Mouse (Mus musculus) brain, embryonic 14.5 days (tissue): ENCODE measurements at regions not wholly inside any gene's neighbourhood (a gene's known extent, or its start where the extent isn't known, plus 50 kb on each side); places are given as distances from the start of the nearest gene placed in this dataset.

Experiments
- DNase-seq: peaks from one replicate; pipeline ENCODE4 v3.0.0-alpha.2; 2011; ENCODE audit warnings: low read depth
- CTCF ChIP-seq: fragments of 200-500 bp; IDR thresholded peaks from 2 replicates; pipeline ENCODE4 v1.5.1; 2012; ENCODE audit warnings: inconsistent platforms, mild to moderate bottlenecking, moderate library complexity, borderline replicate concordance; ENCODE audit not compliant: insufficient read depth, insufficient read length; ENCODE audit errors: extremely low read depth
- POLR2A ChIP-seq: fragments of 200-500 bp; IDR thresholded peaks from 2 replicates; pipeline ENCODE4 v1.6.1; 2012; ENCODE audit warnings: mild to moderate bottlenecking, inconsistent platforms, borderline replicate concordance; ENCODE audit not compliant: poor library complexity, insufficient read depth, insufficient read length, severe bottlenecking; ENCODE audit errors: extremely low read depth

DNA sequence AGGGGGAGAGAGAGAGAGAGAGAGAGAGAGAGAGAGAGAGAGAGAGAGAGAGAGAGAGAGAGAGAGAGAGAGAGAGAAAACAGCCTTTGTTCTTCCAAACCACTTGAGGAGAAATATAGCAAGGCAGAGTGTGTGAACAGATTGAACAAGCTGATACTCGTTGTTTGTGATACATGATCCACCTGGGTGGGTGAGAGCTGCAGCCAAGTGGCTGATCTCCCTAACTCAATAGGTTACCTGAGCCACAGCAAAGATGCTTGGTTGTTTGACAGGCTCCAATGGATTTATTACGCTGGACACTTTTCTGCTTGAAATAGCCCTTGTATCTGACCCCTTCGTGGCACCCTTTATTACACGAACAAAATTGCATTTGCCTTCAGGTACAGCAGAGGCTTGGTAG lies 438.0 kb downstream of the Nedd1 start:
- no peak for TF ChIP-seq CTCF
- TF ChIP-seq POLR2A, result no peak

GRCm38 (mm10) chr10:92277981-92278380 lies 444.2 kb downstream of the Nedd1 start:
- no peak for DNase-seq
- TF ChIP-seq CTCF (no peak), POLR2A (no peak)

More for the DNA sequence above, 438.0 kb downstream of the Nedd1 start:
- DNase-seq, result peak; percentile 19

GRCm38 (mm10) chr10:92257815-92258214 lies 464.4 kb downstream of the Nedd1 start:
- no peak for DNase-seq
- TF ChIP-seq POLR2A (no peak), CTCF (no peak)

GRCm38 (mm10) chr10:92248648-92249047 lies 473.6 kb downstream of the Nedd1 start:
- no peak for TF ChIP-seq POLR2A
- no peak for TF ChIP-seq CTCF
- DNase-seq, result peak; percentile 91

GRCm38 (mm10) chr10:92247449-92247805 lies 474.8 kb downstream of the Nedd1 start:
- TF ChIP-seq CTCF, result no peak
- no peak for TF ChIP-seq POLR2A
- DNase-seq, result no peak

DNA sequence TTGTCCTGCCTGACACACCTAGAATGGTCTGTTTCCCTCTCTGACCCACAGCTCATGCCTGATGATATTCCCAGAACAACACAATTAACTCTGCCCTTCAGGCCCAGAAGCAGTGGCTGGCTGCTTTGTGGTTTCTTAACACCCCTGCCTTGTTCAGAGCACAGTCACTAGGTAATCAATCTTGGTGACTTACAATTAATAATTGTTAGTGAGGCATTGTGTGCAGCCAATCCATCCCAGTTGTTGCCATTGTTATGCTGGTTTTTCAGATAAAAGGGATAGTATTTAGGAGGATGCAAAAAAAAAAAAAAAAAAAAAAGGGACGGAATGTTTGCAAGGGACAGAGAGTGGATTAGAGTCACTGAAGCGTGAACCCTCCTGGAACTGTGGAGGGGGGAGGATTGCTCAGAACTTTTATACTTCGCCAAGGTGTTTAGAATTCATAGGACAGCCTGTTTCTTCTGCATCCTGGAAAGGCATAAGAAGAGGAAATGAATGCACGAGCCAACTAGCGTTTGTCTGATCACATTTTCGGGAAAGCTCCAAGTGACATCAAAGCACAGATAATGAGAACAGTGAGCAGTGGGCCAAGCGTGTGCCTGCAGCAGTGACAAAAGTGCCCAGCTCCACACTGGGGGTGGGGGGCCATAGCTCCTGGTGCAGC lies 475.3 kb downstream of the Nedd1 start:
- no peak for TF ChIP-seq CTCF
- no peak for TF ChIP-seq POLR2A
- DNase-seq, result peak; percentile 83

- DNase-seq, result peak; percentile 93
- no peak for TF ChIP-seq POLR2A
- TF ChIP-seq CTCF, result no peak
Measured at GRCm38 (mm10) chr10:92242714-92243440, 479.3 kb downstream of the Nedd1 start.

GRCm38 (mm10) chr10:92237881-92238280 lies 484.3 kb downstream of the Nedd1 start:
- TF ChIP-seq CTCF, result no peak
- no peak for TF ChIP-seq POLR2A
- no peak for DNase-seq

DNA sequence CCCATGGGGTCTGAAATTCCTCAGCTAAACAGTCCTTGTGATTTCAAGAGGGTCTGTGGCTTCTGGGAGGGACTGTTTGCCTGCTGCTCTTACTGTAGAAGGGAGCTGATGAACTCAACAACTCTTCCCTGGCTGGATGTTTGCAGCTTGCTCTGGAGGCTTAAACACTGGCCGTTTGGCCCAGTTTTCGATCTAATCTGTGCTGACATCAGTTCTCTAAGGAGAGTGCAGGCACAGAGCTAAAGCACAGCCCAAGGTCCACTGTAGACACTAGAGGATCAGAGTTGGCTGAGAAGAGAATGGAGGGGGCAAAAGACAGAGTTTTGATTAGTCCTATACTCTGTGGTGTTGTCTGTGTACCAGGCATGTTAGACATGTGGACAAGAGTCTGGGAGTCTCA lies 490.1 kb downstream of the Nedd1 start:
- no peak for DNase-seq
- TF ChIP-seq POLR2A (no peak), CTCF (no peak)

- no peak for DNase-seq
- TF ChIP-seq POLR2A, result no peak
- TF ChIP-seq CTCF, result peak; percentile 49; the same call in 1 of the 2 replicates
Measured at GRCm38 (mm10) chr10:92225818-92226217, 496.4 kb downstream of the Nedd1 start.

- no peak for DNase-seq
- no peak for TF ChIP-seq CTCF
- no peak for TF ChIP-seq POLR2A
Measured at GRCm38 (mm10) chr10:92225071-92225470, 497.1 kb downstream of the Nedd1 start.

GRCm38 (mm10) chr10:92219310-92219709 lies 502.9 kb downstream of the Nedd1 start:
- no peak for DNase-seq
- TF ChIP-seq POLR2A, result no peak
- no peak for TF ChIP-seq CTCF
